Mouse (Mus musculus): ENCODE results near the gene Tmem132c. TPM values are rescaled to one million over a fixed set of nuclear protein-coding genes. Genes with fewer than 3 reads are reported as not detected.

Tmem132c gene
- total RNA-seq (2021) = under 1 TPM; 0.08 to 0.13 TPM

- peak; percentile 17 for DNase-seq (ENCODE audit: low spot score)
- intact Hi-C loops (cut with DNase I) = no loop called here
Measured at GRCm38 (mm10) chr5:127241136-127241924, at the start of gene Tmem132c. TSS of gene Tmem132c (plus strand) at chr5:127241808.

- intact Hi-C loops (cut with DNase I) = no loop called here
- no peak for DNase-seq (ENCODE audit: low spot score)
Measured at GRCm38 (mm10) chr5:127191881-127192280, 49.7 kb upstream of the Tmem132c start.

GRCm38 (mm10) chr5:127198850-127199249, 42.8 kb upstream of the Tmem132c start:
- intact Hi-C loops (cut with DNase I) = no loop called here
- no peak for DNase-seq (ENCODE audit: low spot score)

- no peak for DNase-seq (ENCODE audit: low spot score)
- intact Hi-C loops (cut with DNase I) = no loop called here
Measured at GRCm38 (mm10) chr5:127204881-127205280, 36.7 kb upstream of the Tmem132c start.

GRCm38 (mm10) chr5:127216389-127216788, 25.2 kb upstream of the Tmem132c start:
- no peak for DNase-seq (ENCODE audit: low spot score)
- intact Hi-C loops (cut with DNase I) = no loop called here

GRCm38 (mm10) chr5:127217725-127218124, 23.9 kb upstream of the Tmem132c start:
- intact Hi-C loops (cut with DNase I) = no loop called here
- DNase-seq (ENCODE audit: low spot score) = no peak

- intact Hi-C loops (cut with DNase I) = no loop called here
- no peak for DNase-seq (ENCODE audit: low spot score)
Measured at GRCm38 (mm10) chr5:127227929-127228595, 13.5 kb upstream of the Tmem132c start.

GRCm38 (mm10) chr5:127234715-127235114, 6.9 kb upstream of the Tmem132c start:
- intact Hi-C loops (cut with DNase I) = loop anchor here (10.0 kb wide), 1 partner anchor 1200 kb away; the partner anchor contains the start of gene Tmem132d
- no peak for DNase-seq (ENCODE audit: low spot score)

- intact Hi-C loops (cut with DNase I) = loop anchor here (10.0 kb wide), 1 partner anchor 1200 kb away; the partner anchor contains the start of gene Tmem132d
- no peak for DNase-seq (ENCODE audit: low spot score)
Measured at GRCm38 (mm10) chr5:127235203-127235602, 6.4 kb upstream of the Tmem132c start.

- no peak for DNase-seq (ENCODE audit: low spot score)
- intact Hi-C loops (cut with DNase I) = loop anchor here (10.0 kb wide), 1 partner anchor 1195 kb away; the partner anchor contains the start of gene Tmem132d
Measured at GRCm38 (mm10) chr5:127239706-127240105, 1.9 kb upstream of the Tmem132c start.

GRCm38 (mm10) chr5:127240646-127241045, 962 bp upstream of the Tmem132c start:
- DNase-seq (ENCODE audit: low spot score) = no peak
- intact Hi-C loops (cut with DNase I) = no loop called here

GRCm38 (mm10) chr5:127241925-127242762, 536 bp downstream of the Tmem132c start:
- intact Hi-C loops (cut with DNase I) = no loop called here

GRCm38 (mm10) chr5:127242763-127243160, 1.2 kb downstream of the Tmem132c start:
- no peak for DNase-seq (ENCODE audit: low spot score)
- intact Hi-C loops (cut with DNase I) = no loop called here

More at GRCm38 (mm10) chr5:127241925-127242762, 536 bp downstream of the Tmem132c start:
- DNase-seq (ENCODE audit: low spot score) = no peak

GRCm38 (mm10) chr5:127243209-127243608, 1.6 kb downstream of the Tmem132c start:
- no peak for DNase-seq (ENCODE audit: low spot score)
- intact Hi-C loops (cut with DNase I) = no loop called here

GRCm38 (mm10) chr5:127243611-127244010, 2.0 kb downstream of the Tmem132c start:
- intact Hi-C loops (cut with DNase I) = no loop called here
- DNase-seq (ENCODE audit: low spot score) = no peak

GRCm38 (mm10) chr5:127253263-127253662, 11.7 kb downstream of the Tmem132c start:
- no peak for DNase-seq (ENCODE audit: low spot score)
- intact Hi-C loops (cut with DNase I) = no loop called here

- DNase-seq (ENCODE audit: low spot score) = no peak
- intact Hi-C loops (cut with DNase I) = no loop called here
Measured at GRCm38 (mm10) chr5:127256947-127257610, 15.5 kb downstream of the Tmem132c start.

- DNase-seq (ENCODE audit: low spot score) = no peak
Measured at GRCm38 (mm10) chr5:127262136-127262535, 20.5 kb downstream of the Tmem132c start.

GRCm38 (mm10) chr5:127271145-127271544, 29.5 kb downstream of the Tmem132c start:
- intact Hi-C loops (cut with DNase I) = no loop called here
- DNase-seq (ENCODE audit: low spot score) = no peak

More at GRCm38 (mm10) chr5:127262136-127262535, 20.5 kb downstream of the Tmem132c start:
- intact Hi-C loops (cut with DNase I) = no loop called here

GRCm38 (mm10) chr5:127279462-127279861, 37.9 kb downstream of the Tmem132c start:
- no peak for DNase-seq (ENCODE audit: low spot score)
- intact Hi-C loops (cut with DNase I) = no loop called here
